Mouse (Mus musculus) E14TG2a.4 (cell line): Measurements from ENCODE around the gene Scarb1.
"Not testable (repeated sequence)": the region's sequence is repeated elsewhere in the genome, so short reads cannot be mapped to it uniquely, and the experiment has no call there.

ENCODE experiments used
- CTCF ChIP-seq: conservative IDR thresholded peaks from 2 replicates; pipeline ENCODE4 v1.5.1; 2014; ENCODE audit warnings: low read length
- NANOG ChIP-seq: IDR thresholded peaks from 2 replicates; pipeline ENCODE4 v1.6.1; 2014; ENCODE audit warnings: borderline replicate concordance, low read length, mixed read lengths
- POU5F1 ChIP-seq: IDR thresholded peaks from 2 replicates; pipeline ENCODE4 v1.6.1; 2014; ENCODE audit warnings: low read length, borderline replicate concordance

- TF ChIP-seq CTCF, POU5F1, NANOG: not testable (repeated sequence)
These were observed 46.4 kb upstream of the Scarb1 start for GRCm38 (mm10) chr5:125387295-125387694.
